Mouse (Mus musculus): ENCODE results near the gene Sh3gl1.

DNA sequence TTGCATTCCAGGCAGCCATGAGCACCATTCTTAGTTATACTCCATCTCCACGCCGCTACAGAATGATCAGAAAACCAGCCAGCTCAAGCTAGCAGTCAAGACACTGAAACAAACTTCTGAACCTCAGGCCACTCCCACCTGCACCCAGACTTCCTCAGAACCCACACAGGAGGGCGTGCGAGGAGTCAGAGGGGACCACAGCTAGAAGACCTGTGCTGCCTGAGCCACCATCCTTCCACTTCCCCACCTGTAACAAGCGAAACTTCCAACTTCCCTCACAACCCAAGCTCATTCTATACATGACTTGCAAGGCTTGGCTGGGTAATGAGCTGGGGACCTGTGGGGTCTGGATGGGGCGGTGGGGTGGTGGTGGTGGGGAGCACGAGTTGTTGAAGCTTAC lies 3.6 kb downstream of the Sh3gl1 start:
- TF ChIP-seq CTCF (IDR thresholded peaks at IDR 0.05; ENCODE audit: extremely low read depth, insufficient read length, insufficient replicate concordance, low read depth, low read length) (no peak), POLR2A (IDR thresholded peaks at IDR 0.05; ENCODE audit: low read depth, low read length) (no peak)

All from small intestine, adult 2 months (tissue).